Mouse (Mus musculus): ENCODE data around the gene Ubac2.

The Ubac2 gene

GRCm38 (mm10) chr14:121967095-121967494 lies 88.7 kb downstream of the Ubac2 start:
- no peak for DNase-seq (ENCODE audit: low spot score in 2 of 2)

- DNase-seq (ENCODE audit: low spot score in 2 of 2): no peak
These were observed 92.0 kb downstream of the Ubac2 start for GRCm38 (mm10) chr14:121970402-121970801.

GRCm38 (mm10) chr14:121973114-121973513 lies 94.7 kb downstream of the Ubac2 start:
- DNase-seq (ENCODE audit: low spot score in 2 of 2): no peak

GRCm38 (mm10) chr14:121981531-121981930 lies 103.1 kb downstream of the Ubac2 start:
- no peak for DNase-seq (ENCODE audit: low spot score in 2 of 2)

- DNase-seq (ENCODE audit: low spot score in 2 of 2): no peak
These were observed 104.9 kb downstream of the Ubac2 start for GRCm38 (mm10) chr14:121983009-121983933.

GRCm38 (mm10) chr14:121985477-121985876 lies 107.1 kb downstream of the Ubac2 start:
- DNase-seq (ENCODE audit: low spot score in 2 of 2): no peak

- no peak for DNase-seq (ENCODE audit: low spot score in 2 of 2)
These were observed 107.6 kb downstream of the Ubac2 start for GRCm38 (mm10) chr14:121986028-121986427.

GRCm38 (mm10) chr14:121987287-121987686 lies 108.9 kb downstream of the Ubac2 start:
- DNase-seq (ENCODE audit: low spot score in 2 of 2): no peak

- no peak for DNase-seq (ENCODE audit: low spot score in 2 of 2)
These were observed 109.3 kb downstream of the Ubac2 start for GRCm38 (mm10) chr14:121987691-121988090.

GRCm38 (mm10) chr14:121989331-121989730 lies 110.9 kb downstream of the Ubac2 start:
- no peak for DNase-seq (ENCODE audit: low spot score in 2 of 2)

GRCm38 (mm10) chr14:121989869-121990268 lies 111.4 kb downstream of the Ubac2 start:
- no peak for DNase-seq (ENCODE audit: low spot score in 2 of 2)

- DNase-seq (ENCODE audit: low spot score in 2 of 2): no peak
These were observed 112.5 kb downstream of the Ubac2 start for GRCm38 (mm10) chr14:121990897-121991296.

GRCm38 (mm10) chr14:121991921-121992320 lies 113.5 kb downstream of the Ubac2 start:
- no peak for DNase-seq (ENCODE audit: low spot score in 2 of 2)

- no peak for DNase-seq (ENCODE audit: low spot score in 2 of 2)
These were observed 114.2 kb downstream of the Ubac2 start for GRCm38 (mm10) chr14:121992395-121993280.

- DNase-seq (ENCODE audit: low spot score in 2 of 2): no peak
These were observed 115.2 kb downstream of the Ubac2 start for GRCm38 (mm10) chr14:121993616-121994015.

- DNase-seq (ENCODE audit: low spot score in 2 of 2): no peak
These were observed 115.8 kb downstream of the Ubac2 start for GRCm38 (mm10) chr14:121994171-121994700.

- DNase-seq (ENCODE audit: low spot score in 2 of 2): no peak
These were observed 116.6 kb downstream of the Ubac2 start for GRCm38 (mm10) chr14:121994846-121995556.

- DNase-seq (ENCODE audit: low spot score in 2 of 2): no peak
These were observed 117.1 kb downstream of the Ubac2 start for GRCm38 (mm10) chr14:121995557-121995870.

- no peak for DNase-seq (ENCODE audit: low spot score in 2 of 2)
These were observed 118.4 kb downstream of the Ubac2 start for GRCm38 (mm10) chr14:121996786-121997185.

GRCm38 (mm10) chr14:121999455-121999854 lies 121.0 kb downstream of the Ubac2 start:
- DNase-seq (ENCODE audit: low spot score in 2 of 2): no peak

- DNase-seq (ENCODE audit: low spot score in 2 of 2): no peak
These were observed 122.1 kb downstream of the Ubac2 start for GRCm38 (mm10) chr14:122000346-122001105.

All from right cerebral cortex, postnatal 36 days (tissue).